Mouse (Mus musculus) heart, embryonic 14.5 days (tissue): ENCODE data around the gene Usp5. TPM values are rescaled to one million over a fixed set of nuclear protein-coding genes. Genes with fewer than 3 reads are reported as not detected.
A peak's percentile ranks its signal among the peaks of the same experiment; 100 is the strongest.

Source experiments
- ATAC-seq: fragments of 200-750 bp; cut with Nextera tagmentation; 2 replicates; pipeline ENCODE4 v1.8.0; 2017; ENCODE audit warnings: low read depth, moderate TSS enrichment; ENCODE audit not compliant: insufficient number of reproducible peaks, insufficient read depth, low FRiP score
- H3K27ac ChIP-seq, 2 experiments: fragments of 200-500 bp in 1 of 2; fragments of 300-500 bp in 1 of 2; sonication (generic) in 1 of 2; replicated peaks in 1 of 2; 2 replicates each; pipeline ENCODE4 v1.5.1; 2012 to 2014; ENCODE audit warnings: low read depth in 2 of 2, low read length in 2 of 2, control low read depth in 1 of 2, mild to moderate bottlenecking in 1 of 2, mixed read lengths in 1 of 2; ENCODE audit not compliant: control insufficient read depth in 1 of 2, insufficient read depth in 1 of 2
- H3K27me3 ChIP-seq: fragments of 300-500 bp; sonication (generic); 2 replicates; pipeline ENCODE4 v1.6.1; 2014; ENCODE audit warnings: mild to moderate bottlenecking, low read length, control low read depth; ENCODE audit not compliant: control insufficient read depth, insufficient read depth
- H3K36me3 ChIP-seq: fragments of 300-500 bp; sonication (generic); 2 replicates; pipeline ENCODE4 v1.6.1; 2014; ENCODE audit warnings: mild to moderate bottlenecking, control low read depth, low read length, mixed read lengths; ENCODE audit not compliant: control insufficient read depth, insufficient read depth
- H3K4me1 ChIP-seq, 2 experiments: fragments of 200-500 bp in 1 of 2; fragments of 300-500 bp in 1 of 2; sonication (generic) in 1 of 2; 2 replicates each; pipeline ENCODE4 v1.6.1; 2012 to 2014; ENCODE audit warnings: low read length in 2 of 2, control low read depth in 1 of 2, mixed read lengths in 1 of 2; ENCODE audit not compliant: control insufficient read depth in 2 of 2, insufficient read depth in 2 of 2
- H3K4me2 ChIP-seq: fragments of 300-500 bp; sonication (generic); 2 replicates; pipeline ENCODE4 v1.6.1; 2014; ENCODE audit warnings: mild to moderate bottlenecking, low read length
- H3K4me3 ChIP-seq, 2 experiments: fragments of 200-500 bp in 1 of 2; fragments of 300-500 bp in 1 of 2; sonication (generic) in 1 of 2; 2 replicates each; pipeline ENCODE4 v1.5.1; 2012 to 2014; ENCODE audit warnings: low read length in 2 of 2, mild to moderate bottlenecking in 2 of 2, control low read depth in 1 of 2, low read depth in 1 of 2, moderate library complexity in 1 of 2; ENCODE audit not compliant: control insufficient read depth in 1 of 2, insufficient read depth in 1 of 2
- H3K9ac ChIP-seq: fragments of 300-500 bp; sonication (generic); 2 replicates; pipeline ENCODE4 v1.6.1; 2014; ENCODE audit warnings: mild to moderate bottlenecking, low read length
- H3K9me3 ChIP-seq: fragments of 300-500 bp; sonication (generic); 2 replicates; pipeline ENCODE4 v1.6.1; 2016; ENCODE audit warnings: low read length, control low read depth; ENCODE audit not compliant: control insufficient read depth
- WGBS: fragments of 180-500 bp; shearing (Covaris S2); extraction: QIAGEN DNeasy Blood & Tissue Kit; methylation state at CpG from one replicate; pipeline ENCODE4 v1.1.7; 2014; 5-methylcytosine and 5-hydroxymethylcytosine counted together
- polyA plus RNA-seq: library from polyadenylated mRNA; unstranded; fragments of >200 nt; fragmentation: Nextera tagmentation; extraction: Ambion mirVana; gene quantifications from 2 replicates; pipeline ENCODE4 v1.2.1, GENCODE M21; 2014

Usp5 gene
- polyA plus RNA-seq, 1 experiment from 2014 or later = 85.9 TPM

- 0 out of 2 replicates have a peak, but pooled peaks have one; percentile 0 for ATAC-seq
- Histone ChIP-seq H3K4me1 (peaks cover 27 to 62% of the 10 kb centered on the region in 2 experiments), H3K9ac (peak overlapping the region; percentile 91), H3K4me2 (peak overlapping the region; percentile 98), H3K27me3 (no peaks in the 10 kb centered on the region), H3K36me3 (peaks cover 30% of the 10 kb centered on the region), H3K27ac (peak overlapping the region; percentile 31 to 96), H3K4me3 (peak overlapping the region; percentile 68 to 76), H3K9me3 (no peaks in the 10 kb centered on the region)
- WGBS = 37% methylated on average over 14 of the region's 14 CpGs
These were observed 19.3 kb downstream of the Usp5 start for GRCm38 (mm10) chr6:124809775-124810538.

GRCm38 (mm10) chr6:124809052-124809774 is 20.1 kb downstream of the Usp5 start:
- peak; percentile 42 for ATAC-seq
- Histone ChIP-seq H3K27me3 (no peaks in the 10 kb centered on the region), H3K36me3 (peaks cover 29% of the 10 kb centered on the region), H3K9me3 (no peaks in the 10 kb centered on the region), H3K4me2 (peak overlapping the region; percentile 98), H3K4me1 (peaks cover 22 to 54% of the 10 kb centered on the region in 2 experiments), H3K9ac (peak overlapping the region; percentile 91), H3K27ac (peak overlapping the region; percentile 92 to 96), H3K4me3 (peak overlapping the region; percentile 68 to 76)
- WGBS = under 1% methylated on average over 35 of the region's 35 CpGs

- H3K9me3 ChIP-seq = no peaks in the 10 kb centered on the region
- ATAC-seq = peak; percentile 55
- peak within 1 kb of the TSS; percentile 68 to 76 for H3K4me3 ChIP-seq
- peak within 1 kb of the TSS; percentile 92 to 96 for H3K27ac ChIP-seq
- peak within 1 kb of the TSS; percentile 98 for H3K4me2 ChIP-seq
- peaks cover 29% of the 10 kb centered on the region for H3K36me3 ChIP-seq
- H3K9ac ChIP-seq = peak within 1 kb of the TSS; percentile 91
- peaks cover 21 to 53% of the 10 kb centered on the region in 2 experiments for H3K4me1 ChIP-seq
- 3% methylated on average over 29 of the region's 29 CpGs for WGBS
- no peaks in the 10 kb centered on the region for H3K27me3 ChIP-seq
These were observed 20.8 kb downstream of the Usp5 start, which contains the start of gene Spsb2 for GRCm38 (mm10) chr6:124808358-124809012. Spsb2 (plus strand) TSS chr6:124808661.

GRCm38 (mm10) chr6:124807986-124808357 is 21.3 kb downstream of the Usp5 start:
- Histone ChIP-seq H3K9ac (peak overlapping the region; percentile 91), H3K4me1 (peaks cover 21 to 53% of the 10 kb centered on the region in 2 experiments), H3K9me3 (no peaks in the 10 kb centered on the region), H3K36me3 (peaks cover 29% of the 10 kb centered on the region), H3K27me3 (no peaks in the 10 kb centered on the region), H3K27ac (peak overlapping the region; percentile 92 to 96), H3K4me2 (peak overlapping the region; percentile 98), H3K4me3 (peak overlapping the region in 1 of 2 experiments; percentile 68; a peak in 2 of 4 replicates)
- ATAC-seq = no peak
- 62% methylated on average over 6 of the region's 6 CpGs for WGBS

- H3K4me1 ChIP-seq = peaks cover 20 to 49% of the 10 kb centered on the region in 2 experiments
- H3K4me3 ChIP-seq = no peak overlapping the region
- no peaks in the 10 kb centered on the region for H3K27me3 ChIP-seq
- 47% methylated on average over 4 of the region's 4 CpGs for WGBS
- no peak for ATAC-seq
- H3K9ac ChIP-seq = peak overlapping the region; percentile 30; the same call in 1 of the 2 replicates
- H3K9me3 ChIP-seq = no peaks in the 10 kb centered on the region
- H3K4me2 ChIP-seq = peak overlapping the region; percentile 98; the same call in 1 of the 2 replicates
- H3K27ac ChIP-seq = peak overlapping the region; percentile 7 to 96; a peak in 2 of 4 replicates
- peaks cover 26% of the 10 kb centered on the region for H3K36me3 ChIP-seq
These were observed 21.9 kb downstream of the Usp5 start for GRCm38 (mm10) chr6:124807366-124807765.

- Histone ChIP-seq H3K4me3 (peak overlapping the region in 1 of 2 experiments; percentile 46; a peak in 2 of 4 replicates), H3K9ac (peak overlapping the region; percentile 13), H3K9me3 (no peaks in the 10 kb centered on the region), H3K36me3 (peaks cover 18% of the 10 kb centered on the region), H3K4me1 (peaks cover 14 to 42% of the 10 kb centered on the region in 2 experiments), H3K27me3 (no peaks in the 10 kb centered on the region), H3K4me2 (peak overlapping the region; percentile 72), H3K27ac (peak overlapping the region; percentile 61 to 90)
- WGBS = 80% methylated on average over 7 of the region's 7 CpGs
- no peak for ATAC-seq
These were observed 22.7 kb downstream of the Usp5 start for GRCm38 (mm10) chr6:124806446-124807140.
